Mouse (Mus musculus) urinary bladder, postnatal 25 days (tissue): ENCODE measurements around the gene Gm17416.
A peak's percentile ranks its signal among the peaks of the same experiment; 100 is the strongest.

Source experiments
- DNase-seq: peaks from one replicate; pipeline ENCODE4 v3.0.0; 2022; ENCODE audit warnings: low spot score

Gm17416 gene

GRCm38 (mm10) chr2:152569038-152569437, at the start of gene Gm17416:
Gm17416 (plus strand) TSS chr2:152569338.
- DNase-seq = no peak

GRCm38 (mm10) chr2:152539944-152540710, 29.0 kb upstream of the Gm17416 start, which contains the start of gene Defb29:
Defb29 (minus strand) TSS chr2:152540098.
- DNase-seq = no peak

GRCm38 (mm10) chr2:152541979-152542378, 27.2 kb upstream of the Gm17416 start:
- DNase-seq = no peak

- DNase-seq = no peak
Observed at GRCm38 (mm10) chr2:152542897-152543296, 26.2 kb upstream of the Gm17416 start.

- DNase-seq = no peak
Observed at GRCm38 (mm10) chr2:152543478-152543877, 25.7 kb upstream of the Gm17416 start.

GRCm38 (mm10) chr2:152544691-152545090, 24.4 kb upstream of the Gm17416 start:
- peak; percentile 7 for DNase-seq

GRCm38 (mm10) chr2:152548124-152548523, 21.0 kb upstream of the Gm17416 start:
- no peak for DNase-seq

GRCm38 (mm10) chr2:152553774-152554423, 15.2 kb upstream of the Gm17416 start:
- peak; percentile 39 for DNase-seq

GRCm38 (mm10) chr2:152556655-152557054, 12.5 kb upstream of the Gm17416 start:
- DNase-seq = no peak

GRCm38 (mm10) chr2:152569881-152570280, 743 bp downstream of the Gm17416 start:
- DNase-seq = no peak

- DNase-seq = no peak
Observed at GRCm38 (mm10) chr2:152570313-152570712, 1.2 kb downstream of the Gm17416 start.

- no peak for DNase-seq
Observed at GRCm38 (mm10) chr2:152572114-152572794, 3.1 kb downstream of the Gm17416 start, which contains the start of gene Defb21. Defb21 (plus strand) TSS chr2:152572744.

GRCm38 (mm10) chr2:152573484-152573883, 4.3 kb downstream of the Gm17416 start:
- DNase-seq = no peak

GRCm38 (mm10) chr2:152580107-152580506, 11.0 kb downstream of the Gm17416 start, which contains the start of gene Defb19:
Defb19 (minus strand) TSS chr2:152580312.
- DNase-seq = no peak

GRCm38 (mm10) chr2:152580612-152581011, 11.5 kb downstream of the Gm17416 start:
- no peak for DNase-seq

- no peak for DNase-seq
Observed at GRCm38 (mm10) chr2:152586926-152587560, 17.9 kb downstream of the Gm17416 start.

GRCm38 (mm10) chr2:152588450-152588849, 19.3 kb downstream of the Gm17416 start:
- no peak for DNase-seq

- no peak for DNase-seq
Observed at GRCm38 (mm10) chr2:152589021-152589420, 19.9 kb downstream of the Gm17416 start.

GRCm38 (mm10) chr2:152599299-152599698, 30.2 kb downstream of the Gm17416 start, which contains the start of gene Defb45:
Defb45 (minus strand) TSS chr2:152599399.
- no peak for DNase-seq

GRCm38 (mm10) chr2:152600076-152600475, 30.9 kb downstream of the Gm17416 start:
- DNase-seq = no peak

GRCm38 (mm10) chr2:152601275-152601960, 32.3 kb downstream of the Gm17416 start:
- DNase-seq = no peak
